Mouse (Mus musculus): ENCODE measurements at regions not wholly inside any gene's neighbourhood (a gene's known extent, or its start where the extent isn't known, plus 50 kb on each side); places are given as distances from the start of the nearest gene placed in this dataset.
A peak's percentile ranks its signal among the peaks of the same experiment; 100 is the strongest.

- WGBS = 48% methylated on average over 3 of the region's 3 CpGs
- no peak for DNase-seq (ENCODE audit: low spot score)
- Histone ChIP-seq H3K27me3 (ENCODE audit: low read depth, poor library complexity, severe bottlenecking) (no peaks in the 10 kb centered on the region), H3K9me3 (replicated peaks) (no peaks in the 10 kb centered on the region), H3K4me1 (peaks cover 11% of the 10 kb centered on the region; the same call in 1 of the 2 replicates), H3K36me3 (no peaks in the 10 kb centered on the region), H3K4me3 (no peak overlapping the region), H3K27ac (no peak overlapping the region)
These were observed 119.2 kb downstream of the Utp6 start for GRCm38 (mm10) chr11:79843021-79843420.

- Histone ChIP-seq H3K27ac (no peak overlapping the region), H3K4me1 (peaks cover 22% of the 10 kb centered on the region), H3K27me3 (ENCODE audit: low read depth, poor library complexity, severe bottlenecking) (no peaks in the 10 kb centered on the region), H3K36me3 (no peaks in the 10 kb centered on the region), H3K4me3 (no peak overlapping the region), H3K9me3 (replicated peaks) (no peaks in the 10 kb centered on the region)
- DNase-seq (ENCODE audit: low spot score) = no peak
- 83% methylated on average over 6 of the region's 6 CpGs for WGBS
These were observed 122.2 kb downstream of the Utp6 start for GRCm38 (mm10) chr11:79839973-79840372.

GRCm38 (mm10) chr11:79838051-79838450, 124.1 kb downstream of the Utp6 start:
- Histone ChIP-seq H3K36me3 (no peaks in the 10 kb centered on the region), H3K4me1 (peaks cover 25% of the 10 kb centered on the region), H3K27ac (no peak overlapping the region), H3K27me3 (ENCODE audit: low read depth, poor library complexity, severe bottlenecking) (no peaks in the 10 kb centered on the region), H3K4me3 (no peak overlapping the region), H3K9me3 (replicated peaks) (no peaks in the 10 kb centered on the region)
- no peak for DNase-seq (ENCODE audit: low spot score)
- WGBS = 45% methylated on average over 4 of the region's 4 CpGs

DNA sequence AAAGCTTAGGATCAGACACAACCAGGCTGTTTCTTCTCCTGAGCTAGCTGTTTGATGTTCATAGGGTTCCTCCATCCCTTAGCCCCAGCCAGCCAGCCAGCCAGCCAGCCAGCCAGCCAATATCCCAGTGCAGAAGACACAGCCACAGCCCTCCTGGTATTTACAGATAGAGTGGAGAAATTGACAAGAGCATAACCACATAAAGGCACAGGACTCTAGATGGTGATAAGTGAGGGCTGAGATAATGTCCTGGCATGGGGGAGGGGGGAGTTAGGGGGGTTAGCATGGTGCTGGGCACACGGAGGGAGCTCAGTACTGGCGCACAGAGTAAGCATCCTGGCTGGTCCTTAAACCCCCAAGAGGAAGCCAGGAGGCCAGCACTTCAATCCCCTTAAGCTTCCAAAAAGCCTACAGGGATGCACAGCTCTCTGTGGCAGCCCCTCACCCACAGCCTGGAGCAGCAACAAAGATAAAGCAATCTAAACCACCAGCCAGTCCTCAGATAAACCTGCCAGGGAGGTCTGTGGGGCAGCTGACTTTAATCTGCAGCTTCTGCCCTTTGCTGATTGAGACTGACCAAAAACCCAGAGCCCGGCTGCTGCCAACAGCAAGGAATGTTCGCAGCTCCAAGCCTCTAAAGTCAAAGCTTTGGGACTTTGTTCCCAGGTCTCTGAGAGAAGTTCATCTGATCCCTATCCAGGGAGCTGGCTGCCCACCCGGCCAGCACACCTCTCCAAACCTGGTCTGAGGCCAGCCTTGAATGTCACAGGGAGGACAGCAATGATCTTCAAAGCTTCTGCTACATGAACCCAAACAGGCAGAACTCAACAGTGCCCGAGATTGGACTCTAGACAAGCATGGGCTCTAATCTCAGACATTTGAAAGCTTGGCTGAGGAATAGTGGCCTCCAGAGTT, 124.9 kb downstream of the Utp6 start:
- Histone ChIP-seq H3K9me3 (replicated peaks) (no peaks in the 10 kb centered on the region), H3K27ac (no peak overlapping the region), H3K4me3 (no peak overlapping the region), H3K36me3 (no peaks in the 10 kb centered on the region), H3K27me3 (ENCODE audit: low read depth, poor library complexity, severe bottlenecking) (no peaks in the 10 kb centered on the region), H3K4me1 (peaks cover 25% of the 10 kb centered on the region)
- 48% methylated on average over 6 of the region's 6 CpGs for WGBS
- no peak for DNase-seq (ENCODE audit: low spot score)

DNA sequence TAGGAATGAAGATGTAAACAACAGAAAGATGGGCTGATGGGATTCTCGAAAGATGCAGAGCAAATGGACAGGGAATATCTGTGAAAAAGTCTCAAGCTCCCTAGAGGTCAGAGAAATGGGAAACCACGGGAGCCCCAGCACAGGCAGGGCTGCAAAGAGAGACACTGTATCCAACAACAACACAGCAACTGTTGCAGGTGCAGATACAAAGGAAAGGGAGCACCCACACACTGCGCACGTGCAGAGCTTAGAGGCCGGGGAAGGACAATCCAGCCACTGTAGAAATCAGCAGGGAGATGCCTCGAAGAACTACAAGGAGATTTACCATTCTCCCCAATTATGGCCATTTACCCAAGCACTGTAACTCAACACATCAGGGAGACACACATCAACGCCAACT, 126.3 kb downstream of the Utp6 start:
- 88% methylated on average over 7 of the region's 7 CpGs for WGBS
- H3K27me3 ChIP-seq (ENCODE audit: low read depth, poor library complexity, severe bottlenecking) = no peaks in the 10 kb centered on the region
- peaks cover 25% of the 10 kb centered on the region for H3K4me1 ChIP-seq
- no peaks in the 10 kb centered on the region for H3K36me3 ChIP-seq
- no peak overlapping the region for H3K27ac ChIP-seq
- no peak for DNase-seq (ENCODE audit: low spot score)
- no peak overlapping the region for H3K4me3 ChIP-seq
- H3K9me3 ChIP-seq (replicated peaks) = no peaks in the 10 kb centered on the region

DNA sequence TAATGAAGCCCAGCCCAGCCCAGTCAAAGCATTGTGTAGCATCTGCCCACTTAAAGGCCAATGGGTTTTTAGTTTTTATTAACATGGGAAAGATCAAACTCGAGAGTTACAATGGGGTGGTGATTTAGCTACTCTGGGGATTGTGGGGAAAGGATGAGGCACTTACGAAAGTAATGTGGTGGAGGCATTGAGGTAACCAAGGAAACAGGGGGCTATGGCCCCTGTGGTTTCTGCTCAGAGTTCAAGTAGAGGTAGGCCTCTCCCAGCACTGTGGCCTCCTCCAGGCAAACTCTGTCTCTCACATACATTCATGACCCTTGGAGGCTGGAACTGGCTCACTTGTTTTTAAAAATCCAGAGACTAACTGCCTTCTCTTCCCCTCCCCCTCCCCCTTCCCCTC, 128.4 kb downstream of the Utp6 start:
- 66% methylated on average over 2 of the region's 2 CpGs for WGBS
- Histone ChIP-seq H3K4me3 (no peak overlapping the region), H3K27ac (no peak overlapping the region), H3K36me3 (no peaks in the 10 kb centered on the region), H3K9me3 (replicated peaks) (no peaks in the 10 kb centered on the region), H3K4me1 (peaks cover 16% of the 10 kb centered on the region), H3K27me3 (ENCODE audit: low read depth, poor library complexity, severe bottlenecking) (no peaks in the 10 kb centered on the region)
- no peak for DNase-seq (ENCODE audit: low spot score)

DNA sequence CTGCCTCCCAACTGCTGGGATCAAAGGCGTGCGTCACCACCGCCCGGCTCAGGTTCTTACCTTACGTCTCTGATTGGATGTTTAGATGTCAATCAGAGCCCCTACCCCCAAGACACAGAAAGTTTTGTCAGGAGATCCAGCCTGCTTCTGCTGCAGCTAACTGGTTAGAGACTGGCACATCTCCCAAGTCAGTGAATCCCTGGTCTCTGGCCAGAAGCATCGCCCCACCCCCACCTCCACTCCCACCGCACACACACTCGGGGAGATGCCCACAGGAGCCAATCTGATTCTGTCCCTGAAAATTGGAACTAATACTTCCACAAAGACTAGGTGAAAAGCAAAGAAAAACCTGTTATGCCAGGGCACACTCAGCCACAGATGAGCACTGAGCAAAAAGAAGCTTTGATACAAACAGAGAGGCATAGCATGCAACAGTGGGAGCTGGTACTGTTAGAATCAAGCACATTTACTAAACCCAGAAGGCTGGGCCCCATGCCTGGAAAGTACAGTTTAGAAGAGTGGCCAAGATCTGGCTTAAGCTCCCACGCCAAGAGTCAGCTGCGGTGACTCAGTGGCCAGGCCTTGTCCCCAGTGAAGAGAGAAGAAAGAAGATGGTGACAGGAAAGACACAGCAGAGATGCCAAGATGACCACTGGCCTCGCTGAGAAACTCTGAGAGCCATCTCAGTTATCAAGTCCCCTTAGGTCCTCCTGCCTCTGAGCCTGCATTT, 130.4 kb downstream of the Utp6 start:
- no peaks in the 10 kb centered on the region for H3K9me3 ChIP-seq (replicated peaks)
- H3K36me3 ChIP-seq = no peaks in the 10 kb centered on the region
- H3K27ac ChIP-seq = peak overlapping the region; percentile 25; the same call in 1 of the 2 replicates
- 93% methylated on average over 11 of the region's 11 CpGs for WGBS
- no peak for DNase-seq (ENCODE audit: low spot score)
- 0 out of 2 replicates have a peak, but pooled peaks cover 3% of the 10 kb centered on the region for H3K4me1 ChIP-seq
- no peaks in the 10 kb centered on the region for H3K27me3 ChIP-seq (ENCODE audit: low read depth, poor library complexity, severe bottlenecking)
- H3K4me3 ChIP-seq = no peak overlapping the region

GRCm38 (mm10) chr11:79830567-79831055, 131.6 kb downstream of the Utp6 start:
- DNase-seq (ENCODE audit: low spot score) = no peak
- Histone ChIP-seq H3K4me3 (no peak overlapping the region), H3K27ac (no peak overlapping the region), H3K36me3 (no peaks in the 10 kb centered on the region), H3K4me1 (peaks cover 9% of the 10 kb centered on the region; the same call in 1 of the 2 replicates), H3K9me3 (replicated peaks) (no peaks in the 10 kb centered on the region), H3K27me3 (ENCODE audit: low read depth, poor library complexity, severe bottlenecking) (no peaks in the 10 kb centered on the region)
- WGBS = 91% methylated on average over 5 of the region's 5 CpGs

- Histone ChIP-seq H3K4me1 (peaks cover 8% of the 10 kb centered on the region; the same call in 1 of the 2 replicates), H3K27me3 (ENCODE audit: low read depth, poor library complexity, severe bottlenecking) (no peaks in the 10 kb centered on the region), H3K4me3 (no peak overlapping the region), H3K36me3 (no peaks in the 10 kb centered on the region), H3K9me3 (replicated peaks) (no peaks in the 10 kb centered on the region), H3K27ac (no peak overlapping the region)
- WGBS = 94% methylated on average over 3 of the region's 3 CpGs
- no peak for DNase-seq (ENCODE audit: low spot score)
These were observed 135.2 kb downstream of the Utp6 start for GRCm38 (mm10) chr11:79827034-79827433.

- H3K4me1 ChIP-seq = peaks cover 8% of the 10 kb centered on the region; the same call in 1 of the 2 replicates
- no peak overlapping the region for H3K4me3 ChIP-seq
- WGBS = 72% methylated on average over 4 of the region's 4 CpGs
- no peaks in the 10 kb centered on the region for H3K36me3 ChIP-seq
- DNase-seq (ENCODE audit: low spot score) = no peak
- no peaks in the 10 kb centered on the region for H3K27me3 ChIP-seq (ENCODE audit: low read depth, poor library complexity, severe bottlenecking)
- peak overlapping the region; percentile 46; the same call in 1 of the 2 replicates for H3K27ac ChIP-seq
- H3K9me3 ChIP-seq (replicated peaks) = no peaks in the 10 kb centered on the region
These were observed 136.3 kb downstream of the Utp6 start for GRCm38 (mm10) chr11:79825881-79826280.

- 83% methylated on average over 11 of the region's 11 CpGs for WGBS
- Histone ChIP-seq H3K27ac (no peak overlapping the region), H3K4me3 (no peak overlapping the region), H3K27me3 (ENCODE audit: low read depth, poor library complexity, severe bottlenecking) (no peaks in the 10 kb centered on the region), H3K4me1 (peaks cover 8% of the 10 kb centered on the region; the same call in 1 of the 2 replicates), H3K36me3 (no peaks in the 10 kb centered on the region), H3K9me3 (replicated peaks) (no peaks in the 10 kb centered on the region)
- DNase-seq (ENCODE audit: low spot score) = no peak
These were observed 138.4 kb downstream of the Utp6 start for GRCm38 (mm10) chr11:79823631-79824310.

DNA sequence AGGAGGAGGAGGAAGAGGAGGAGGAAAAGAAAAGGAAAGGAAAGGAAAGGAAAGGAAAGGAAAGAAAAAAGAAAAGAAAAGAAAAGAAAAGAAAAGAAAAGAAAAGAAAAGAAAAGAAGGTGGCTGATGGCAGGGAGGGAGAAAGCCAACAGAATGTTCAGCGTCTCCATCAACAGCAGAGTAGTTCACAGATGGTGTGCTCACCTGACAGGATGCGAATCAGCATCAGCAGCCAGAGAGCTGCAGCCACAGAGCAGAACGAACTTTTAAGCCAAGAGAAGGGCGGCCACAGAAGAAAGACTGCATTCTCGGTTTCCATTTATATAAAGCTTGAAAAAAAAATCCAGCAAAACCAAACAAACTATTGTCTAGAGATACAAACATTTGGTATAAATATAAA, 140.2 kb downstream of the Utp6 start:
- DNase-seq (ENCODE audit: low spot score) = no peak
- 82% methylated on average over 5 of the region's 5 CpGs for WGBS
- Histone ChIP-seq H3K27ac (no peak overlapping the region), H3K27me3 (ENCODE audit: low read depth, poor library complexity, severe bottlenecking) (no peaks in the 10 kb centered on the region), H3K9me3 (replicated peaks) (no peaks in the 10 kb centered on the region), H3K4me3 (no peak overlapping the region), H3K4me1 (peaks cover 8% of the 10 kb centered on the region; the same call in 1 of the 2 replicates), H3K36me3 (no peaks in the 10 kb centered on the region)
